Mouse (Mus musculus) kidney, embryonic 16.5 days (tissue): ENCODE data around the gene Frmd8. TPM values are rescaled to one million over a fixed set of nuclear protein-coding genes. Genes with fewer than 3 reads are reported as not detected.
"Not testable (repeated sequence)": the region's sequence is repeated elsewhere in the genome, so short reads cannot be mapped to it uniquely, and the experiment has no call there.

Source experiments
- ATAC-seq: fragments of 200-750 bp; cut with Nextera tagmentation; 2 replicates; pipeline ENCODE4 v1.8.0; 2017; ENCODE audit warnings: moderate TSS enrichment; ENCODE audit not compliant: low FRiP score, low TSS enrichment
- H3K27ac ChIP-seq: fragments of 300-500 bp; sonication (generic); 2 replicates; pipeline ENCODE4 v1.5.1; 2014; ENCODE audit warnings: low read length
- H3K27me3 ChIP-seq: fragments of 300-500 bp; sonication (generic); 2 replicates; pipeline ENCODE4 v1.6.1; 2014; ENCODE audit warnings: low read length, control low read depth, mixed read lengths; ENCODE audit not compliant: insufficient read depth
- H3K36me3 ChIP-seq: fragments of 300-500 bp; sonication (generic); 2 replicates; pipeline ENCODE4 v1.6.1; 2014; ENCODE audit warnings: low read length, control low read depth, mixed read lengths; ENCODE audit not compliant: insufficient read depth
- H3K4me1 ChIP-seq: fragments of 300-500 bp; sonication (generic); 2 replicates; pipeline ENCODE4 v1.6.1; 2014; ENCODE audit warnings: low read length, control low read depth, mixed read lengths; ENCODE audit not compliant: insufficient read depth
- H3K4me2 ChIP-seq: fragments of 300-500 bp; sonication (generic); replicated peaks from 2 replicates; pipeline ENCODE4 v1.6.1; 2014; ENCODE audit warnings: low read depth, low read length
- H3K4me3 ChIP-seq: fragments of 300-500 bp; sonication (generic); 2 replicates; pipeline ENCODE4 v1.5.1; 2014; ENCODE audit warnings: mild to moderate bottlenecking, low read length
- H3K9ac ChIP-seq: fragments of 300-500 bp; sonication (generic); replicated peaks from 2 replicates; pipeline ENCODE4 v1.6.1; 2014; ENCODE audit warnings: low read length
- H3K9me3 ChIP-seq: fragments of 300-500 bp; sonication (generic); 2 replicates; pipeline ENCODE4 v1.6.1; 2016; ENCODE audit warnings: low read length, control low read depth
- WGBS: fragments of 180-500 bp; shearing (Covaris S2); extraction: QIAGEN DNeasy Blood & Tissue Kit; methylation state at CpG from one replicate; pipeline ENCODE4 v1.1.7; 2014; 5-methylcytosine and 5-hydroxymethylcytosine counted together
- polyA plus RNA-seq: library from polyadenylated mRNA; unstranded; fragments of >200 nt; fragmentation: Nextera tagmentation; extraction: Ambion mirVana; gene quantifications from 2 replicates; pipeline ENCODE4 v1.2.1, GENCODE M21; 2015

The Frmd8 gene
- polyA plus RNA-seq, 1 experiment from 2014 or later, result 50.6 TPM

- no peak for ATAC-seq
- no peaks in the 10 kb centered on the region for H3K36me3 ChIP-seq
- 0 out of 2 replicates have a peak overlapping the region, but pooled peaks have one; percentile 2 for H3K9ac ChIP-seq
- peaks cover 69% of the 10 kb centered on the region for H3K4me1 ChIP-seq
- WGBS, result 30% methylated on average over 12 of the region's 12 CpGs
- H3K9me3 ChIP-seq, result no peaks in the 10 kb centered on the region
- peak overlapping the region; percentile 53 for H3K27ac ChIP-seq
- no peak overlapping the region for H3K4me3 ChIP-seq
- no peaks in the 10 kb centered on the region for H3K27me3 ChIP-seq
- 0 out of 2 replicates have a peak overlapping the region, but pooled peaks have one; percentile 12 for H3K4me2 ChIP-seq
Measured at GRCm38 (mm10) chr19:5822174-5822833, 52.8 kb downstream of the Frmd8 start.

- Histone ChIP-seq H3K4me3 (no peak overlapping the region), H3K36me3 (no peaks in the 10 kb centered on the region), H3K9me3 (no peaks in the 10 kb centered on the region), H3K27me3 (no peaks in the 10 kb centered on the region), H3K4me1 (peaks cover 68% of the 10 kb centered on the region), H3K4me2 (0 out of 2 replicates have a peak overlapping the region, but pooled peaks have one; percentile 12), H3K9ac (0 out of 2 replicates have a peak overlapping the region, but pooled peaks have one; percentile 2), H3K27ac (peak overlapping the region; percentile 53; the same call in 1 of the 2 replicates)
- WGBS, result 58% methylated on average over 5 of the region's 5 CpGs
- ATAC-seq, result no peak
Measured at GRCm38 (mm10) chr19:5821847-5822173, 53.3 kb downstream of the Frmd8 start.

- H3K4me2 ChIP-seq, result no peak overlapping the region
- ATAC-seq, result no peak; the same call in 1 of the 2 replicates
- no peaks in the 10 kb centered on the region for H3K27me3 ChIP-seq
- peaks cover 62% of the 10 kb centered on the region for H3K4me1 ChIP-seq
- no peak overlapping the region for H3K4me3 ChIP-seq
- 0 out of 2 replicates have a peak overlapping the region, but pooled peaks have one; percentile 25 for H3K9ac ChIP-seq
- H3K36me3 ChIP-seq, result no peaks in the 10 kb centered on the region
- H3K27ac ChIP-seq, result peak overlapping the region; percentile 74; the same call in 1 of the 2 replicates
- WGBS, result 40% methylated on average over 12 of the region's 12 CpGs
- H3K9me3 ChIP-seq, result no peaks in the 10 kb centered on the region
Measured at GRCm38 (mm10) chr19:5819549-5819948, 55.5 kb downstream of the Frmd8 start.

DNA sequence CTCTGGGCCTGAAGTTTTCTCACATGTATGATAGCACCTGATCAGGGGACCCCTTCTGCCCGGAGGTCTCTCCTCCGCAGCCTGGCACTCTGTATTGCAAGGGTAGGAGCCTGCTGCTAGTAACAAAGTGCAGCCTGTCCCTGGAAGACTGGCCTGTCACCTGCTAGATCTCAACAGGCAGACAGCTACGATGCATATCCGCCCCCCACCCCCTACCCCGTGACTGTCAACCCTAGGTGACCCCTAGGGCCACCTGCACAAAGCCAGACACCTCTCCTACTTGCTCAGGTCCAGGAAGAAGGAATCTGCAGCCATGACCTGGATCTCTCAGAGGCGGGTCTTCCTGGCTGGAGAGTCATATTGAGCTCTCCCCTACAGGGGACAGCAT, 56.5 kb downstream of the Frmd8 start:
- Histone ChIP-seq H3K4me1 (peaks cover 52% of the 10 kb centered on the region), H3K27me3 (no peaks in the 10 kb centered on the region), H3K9me3 (no peaks in the 10 kb centered on the region), H3K4me3 (no peak overlapping the region), H3K9ac (peak overlapping the region; percentile 76; the same call in 1 of the 2 replicates), H3K4me2 (peak overlapping the region; percentile 56; the same call in 1 of the 2 replicates), H3K36me3 (no peaks in the 10 kb centered on the region), H3K27ac (peak overlapping the region; percentile 97)
- no peak for ATAC-seq
- 67% methylated on average over 6 of the region's 6 CpGs for WGBS

- no peaks in the 10 kb centered on the region for H3K9me3 ChIP-seq
- H3K4me2 ChIP-seq, result peak overlapping the region; percentile 56
- peak overlapping the region; percentile 37 for H3K4me3 ChIP-seq
- H3K27ac ChIP-seq, result peak overlapping the region; percentile 97
- WGBS, result 11% methylated on average over 21 of the region's 21 CpGs
- ATAC-seq, result peak; percentile 71
- no peaks in the 10 kb centered on the region for H3K27me3 ChIP-seq
- peak overlapping the region; percentile 76 for H3K9ac ChIP-seq
- peaks cover 46% of the 10 kb centered on the region for H3K4me1 ChIP-seq
- H3K36me3 ChIP-seq, result no peaks in the 10 kb centered on the region
Measured at GRCm38 (mm10) chr19:5817703-5818589, 57.1 kb downstream of the Frmd8 start.

DNA sequence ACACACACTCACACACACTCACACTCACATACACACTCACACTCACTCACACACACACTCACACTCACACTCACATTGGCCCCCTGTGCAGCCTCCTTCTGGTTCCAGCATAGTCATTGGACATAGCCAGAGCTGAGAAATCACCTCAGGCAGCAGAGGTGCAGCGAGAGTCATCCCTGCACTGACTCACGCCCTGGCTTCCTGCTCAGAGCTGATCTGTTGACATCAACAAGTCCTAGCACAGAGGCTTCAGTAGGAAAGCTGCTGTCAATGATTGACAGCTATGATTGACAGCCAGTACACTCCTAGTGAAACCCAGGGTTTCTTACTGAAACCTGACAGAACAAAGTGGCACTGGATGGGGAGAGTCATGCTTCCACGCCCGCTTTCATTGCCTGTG, 59.1 kb downstream of the Frmd8 start:
- no peaks in the 10 kb centered on the region for H3K27me3 ChIP-seq
- no peak overlapping the region for H3K27ac ChIP-seq
- H3K9ac ChIP-seq, result no peak overlapping the region
- no peaks in the 10 kb centered on the region for H3K36me3 ChIP-seq
- 58% methylated on average over 4 of the region's 4 CpGs for WGBS
- H3K9me3 ChIP-seq, result no peaks in the 10 kb centered on the region
- ATAC-seq, result peak; percentile 58
- no peak overlapping the region for H3K4me3 ChIP-seq
- H3K4me1 ChIP-seq, result peaks cover 50% of the 10 kb centered on the region
- no peak overlapping the region for H3K4me2 ChIP-seq

DNA sequence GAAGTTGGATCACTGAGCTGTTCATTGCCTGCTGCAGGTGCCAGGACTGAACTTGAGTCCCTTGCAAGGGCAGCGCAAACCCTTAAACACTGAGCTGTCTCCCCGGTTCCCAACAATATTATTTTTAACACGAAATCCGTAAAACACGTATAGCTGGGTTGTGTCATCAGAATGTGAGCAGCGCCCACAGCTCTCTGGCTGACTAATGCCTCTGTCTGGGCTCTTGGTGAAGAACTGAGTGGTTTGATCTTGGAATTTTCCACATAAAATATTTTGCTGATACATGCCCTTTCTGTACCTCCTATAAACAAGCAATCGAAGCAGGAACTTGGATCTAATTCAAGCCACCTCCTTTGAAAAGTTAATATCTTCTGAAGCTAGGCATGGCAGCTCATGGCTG, 60.1 kb downstream of the Frmd8 start:
- Histone ChIP-seq H3K27ac (no peak overlapping the region), H3K4me1 (peaks cover 58% of the 10 kb centered on the region)

GRCm38 (mm10) chr19:5814048-5814447, 61.0 kb downstream of the Frmd8 start:
- H3K4me1 ChIP-seq, result peaks cover 56% of the 10 kb centered on the region
- WGBS, result 57% methylated on average over 1 of the region's 1 CpGs
- ATAC-seq, result not testable (repeated sequence)

More for the DNA sequence above, 60.1 kb downstream of the Frmd8 start:
- H3K9ac ChIP-seq, result no peak overlapping the region
- no peaks in the 10 kb centered on the region for H3K9me3 ChIP-seq
- 78% methylated on average over 7 of the region's 7 CpGs for WGBS
- no peak overlapping the region for H3K4me3 ChIP-seq
- ATAC-seq, result no peak
- H3K36me3 ChIP-seq, result no peaks in the 10 kb centered on the region
- no peaks in the 10 kb centered on the region for H3K27me3 ChIP-seq
- no peak overlapping the region for H3K4me2 ChIP-seq

GRCm38 (mm10) chr19:5813567-5813966, 61.5 kb downstream of the Frmd8 start:
- Histone ChIP-seq H3K9me3 (no peaks in the 10 kb centered on the region), H3K4me2 (no peak overlapping the region), H3K36me3 (no peaks in the 10 kb centered on the region), H3K4me1 (peaks cover 54% of the 10 kb centered on the region), H3K9ac (no peak overlapping the region), H3K27ac (no peak overlapping the region), H3K27me3 (no peaks in the 10 kb centered on the region), H3K4me3 (no peak overlapping the region)
- no peak for ATAC-seq
- 92% methylated on average over 3 of the region's 3 CpGs for WGBS

More at GRCm38 (mm10) chr19:5814048-5814447, 61.0 kb downstream of the Frmd8 start:
- H3K27ac ChIP-seq, H3K36me3 ChIP-seq, H3K9me3 ChIP-seq, H3K27me3 ChIP-seq, H3K4me2 ChIP-seq, H3K9ac ChIP-seq, H3K4me3 ChIP-seq: not testable (repeated sequence)
